Mouse (Mus musculus): ENCODE data around the gene Pnrc1. TPM values are rescaled to one million over a fixed set of nuclear protein-coding genes. Genes with fewer than 3 reads are reported as not detected.
A peak's percentile ranks its signal among the peaks of the same experiment; 100 is the strongest.

The Pnrc1 gene
- total and polyA plus RNA-seq, 3 experiments = 7.6 to 14.4 TPM; not detected in 1

- peak; percentile 75 for DNase-seq (ENCODE audit: low read depth, low spot score)
- peaks cover 9 to 11% of the 10 kb centered on the region in 2 experiments for H3K4me1 ChIP-seq (ENCODE audit: control insufficient read depth in 1 of 2, insufficient read depth in 2 of 2, low read length in 2 of 2)
- H3K27me3 ChIP-seq (ENCODE audit: control insufficient read depth in 1 of 2, insufficient read depth in 2 of 2, low read length in 2 of 2) = no peaks in the 10 kb centered on the region
- no peaks in the 10 kb centered on the region for H3K9me3 ChIP-seq (replicated peaks; ENCODE audit: insufficient read depth, low read length)
- peaks cover 42% of the 10 kb centered on the region for H3K79me2 ChIP-seq (ENCODE audit: control insufficient read depth, insufficient read depth, low read length, poor library complexity)
- peak overlapping the region; percentile 93 for H3K27ac ChIP-seq (ENCODE audit: control insufficient read depth, low read depth, low read length)
- peak overlapping the region; percentile 91 to 98 for H3K4me3 ChIP-seq (ENCODE audit: control insufficient read depth in 1 of 2, insufficient read depth in 1 of 2, low read depth in 2 of 2, low read length in 2 of 2)
- H3K9ac ChIP-seq (ENCODE audit: control insufficient read depth, low read depth, low read length, poor library complexity, severe bottlenecking) = peak overlapping the region; percentile 96
- peaks cover 4 to 16% of the 10 kb centered on the region in 2 experiments for H3K36me3 ChIP-seq (ENCODE audit: control insufficient read depth in 1 of 2, insufficient read depth in 2 of 2, low read length in 2 of 2)
- peak; percentile 79 for TF ChIP-seq SIN3A (IDR thresholded peaks at IDR 0.05; ENCODE audit: low read length)
- TF ChIP-seq USF2 (IDR thresholded peaks at IDR 0.05; ENCODE audit: borderline replicate concordance in 1 of 2, insufficient read depth in 1 of 2, low read depth in 1 of 2, low read length in 2 of 2) = no peak
- no peak for TF ChIP-seq MAFK (IDR thresholded peaks at IDR 0.05; ENCODE audit: borderline replicate concordance, low read depth, low read length)
- no peak for TF ChIP-seq ZNF384 (IDR thresholded peaks at IDR 0.05; ENCODE audit: low read depth, low read length)
- TF ChIP-seq TBP (IDR thresholded peaks at IDR 0.05; ENCODE audit: low read depth, low read length) = no peak
- peak; percentile 68 for TF ChIP-seq MAX (IDR thresholded peaks at IDR 0.05; ENCODE audit: low read length)
- TF ChIP-seq TCF12 (IDR thresholded peaks at IDR 0.05; ENCODE audit: low read depth, low read length) = peak; percentile 82
- peak; percentile 36 for TF ChIP-seq TAL1 (IDR thresholded peaks at IDR 0.05; ENCODE audit: low read length)
- TF ChIP-seq ZKSCAN1 (IDR thresholded peaks at IDR 0.05; ENCODE audit: low read depth, low read length) = no peak
- TF ChIP-seq ETS1 (IDR thresholded peaks at IDR 0.05; ENCODE audit: low read depth, low read length) = peak; percentile 85
- no peak for TF ChIP-seq POLR2AphosphoS5 (IDR thresholded peaks at IDR 0.05; ENCODE audit: borderline replicate concordance, low read depth, low read length)
- peak; percentile 86 for TF ChIP-seq GATA1 (IDR thresholded peaks at IDR 0.05; ENCODE audit: low read depth, low read length)
- peak; percentile 88 for TF ChIP-seq MXI1 (IDR thresholded peaks at IDR 0.05; ENCODE audit: low read depth, low read length)
- TF ChIP-seq MEF2A (IDR thresholded peaks at IDR 0.05; ENCODE audit: extremely low read depth, insufficient replicate concordance, low read depth, low read length, poor library complexity, severe bottlenecking) = 0 out of 2 replicates have a peak, but pooled peaks have one; percentile 15
- no peak for TF ChIP-seq GABPA (IDR thresholded peaks at IDR 0.05; ENCODE audit: low read depth, low read length)
- no peak for TF ChIP-seq JUND (IDR thresholded peaks at IDR 0.05; ENCODE audit: low read depth, low read length)
- TF ChIP-seq MYC (IDR thresholded peaks at IDR 0.05; ENCODE audit: low read depth, low read length) = peak; percentile 71; the same call in 1 of the 2 replicates
- TF ChIP-seq CTCF (IDR thresholded peaks at IDR 0.05 in 2 of 3, conservative IDR thresholded peaks at IDR 0.05 in 1 of 3; ENCODE audit: control insufficient read depth in 1 of 3, insufficient read depth in 1 of 3, low read depth in 2 of 3, low read length in 3 of 3, poor library complexity in 1 of 3, severe bottlenecking in 1 of 3) = no peak
- TF ChIP-seq ZMIZ1 (IDR thresholded peaks at IDR 0.05; ENCODE audit: low read depth, low read length) = no peak
- TF ChIP-seq POLR2AphosphoS2 (IDR thresholded peaks at IDR 0.05; ENCODE audit: low read length) = no peak
- peak; percentile 60 for TF ChIP-seq RCOR1 (IDR thresholded peaks at IDR 0.05; ENCODE audit: low read depth, low read length)
- no peak for TF ChIP-seq KAT2A (conservative IDR thresholded peaks at IDR 0.05; ENCODE audit: low read depth, low read length)
- TF ChIP-seq EP300 (IDR thresholded peaks at IDR 0.05; ENCODE audit: low read depth in 1 of 2, low read length in 2 of 2) = peak; percentile 80
- no peak for TF ChIP-seq ZC3H11A (IDR thresholded peaks at IDR 0.05; ENCODE audit: low read depth, low read length)
- TF ChIP-seq BHLHE40 (IDR thresholded peaks at IDR 0.05; ENCODE audit: borderline replicate concordance, low read depth, low read length) = no peak
- TF ChIP-seq CHD1 (IDR thresholded peaks at IDR 0.05; ENCODE audit: low read depth, low read length) = peak; percentile 57; the same call in 1 of the 2 replicates
- peak; percentile 45 for TF ChIP-seq HCFC1 (IDR thresholded peaks at IDR 0.05; ENCODE audit: low read depth, low read length)
- TF ChIP-seq POLR2A (IDR thresholded peaks at IDR 0.05; ENCODE audit: control insufficient read depth in 1 of 2, insufficient read depth in 1 of 2, low read depth in 1 of 2, low read length in 2 of 2, poor library complexity in 1 of 2) = no peak
- no peak for TF ChIP-seq SMC3 (IDR thresholded peaks at IDR 0.05; ENCODE audit: low read depth, low read length)
- TF ChIP-seq CHD2 (IDR thresholded peaks at IDR 0.05; ENCODE audit: low read length) = no peak
- TF ChIP-seq E2F4 (IDR thresholded peaks at IDR 0.05; ENCODE audit: borderline replicate concordance, low read depth, low read length) = no peak
- TF ChIP-seq MAZ (IDR thresholded peaks at IDR 0.05; ENCODE audit: low read depth, low read length) = no peak
- no peak; the same call in 1 of the 2 replicates for TF ChIP-seq ELF1 (IDR thresholded peaks at IDR 0.05; ENCODE audit: low read depth, low read length)
- TF ChIP-seq UBTF (IDR thresholded peaks at IDR 0.05; ENCODE audit: borderline replicate concordance, insufficient read depth, low read depth, low read length) = no peak
- no peak for TF ChIP-seq NELFE (IDR thresholded peaks at IDR 0.05; ENCODE audit: low read depth, low read length)
- TF ChIP-seq NRF1 (IDR thresholded peaks at IDR 0.05; ENCODE audit: insufficient read depth, low read depth, low read length, poor library complexity, severe bottlenecking) = no peak
- no peak for TF ChIP-seq MYB (IDR thresholded peaks at IDR 0.05; ENCODE audit: low read depth, low read length)
These were observed 21.0 kb upstream of the Pnrc1 start for GRCm38 (mm10) chr4:33310840-33311437.

All from MEL (cell line).